Mouse (Mus musculus) adrenal gland, postnatal 25 days (tissue): ENCODE data around the gene Cmtm4. TPM values are rescaled to one million over a fixed set of nuclear protein-coding genes. Genes with fewer than 3 reads are reported as not detected.
A peak's percentile ranks its signal among the peaks of the same experiment; 100 is the strongest.
"Not testable (repeated sequence)": the region's sequence is repeated elsewhere in the genome, so short reads cannot be mapped to it uniquely, and the experiment has no call there.

Source experiments
- DNase-seq: peaks from one replicate; pipeline ENCODE4 v3.0.0; 2021; ENCODE audit warnings: mixed read lengths
- total RNA-seq: library from RNA; stranded (reverse); gene quantifications from 2 replicates; pipeline ENCODE4 v1.2.3, GENCODE M21; 2021

The Cmtm4 gene
- total RNA-seq, 1 experiment from 2014 or later: 44.4 TPM

DNA sequence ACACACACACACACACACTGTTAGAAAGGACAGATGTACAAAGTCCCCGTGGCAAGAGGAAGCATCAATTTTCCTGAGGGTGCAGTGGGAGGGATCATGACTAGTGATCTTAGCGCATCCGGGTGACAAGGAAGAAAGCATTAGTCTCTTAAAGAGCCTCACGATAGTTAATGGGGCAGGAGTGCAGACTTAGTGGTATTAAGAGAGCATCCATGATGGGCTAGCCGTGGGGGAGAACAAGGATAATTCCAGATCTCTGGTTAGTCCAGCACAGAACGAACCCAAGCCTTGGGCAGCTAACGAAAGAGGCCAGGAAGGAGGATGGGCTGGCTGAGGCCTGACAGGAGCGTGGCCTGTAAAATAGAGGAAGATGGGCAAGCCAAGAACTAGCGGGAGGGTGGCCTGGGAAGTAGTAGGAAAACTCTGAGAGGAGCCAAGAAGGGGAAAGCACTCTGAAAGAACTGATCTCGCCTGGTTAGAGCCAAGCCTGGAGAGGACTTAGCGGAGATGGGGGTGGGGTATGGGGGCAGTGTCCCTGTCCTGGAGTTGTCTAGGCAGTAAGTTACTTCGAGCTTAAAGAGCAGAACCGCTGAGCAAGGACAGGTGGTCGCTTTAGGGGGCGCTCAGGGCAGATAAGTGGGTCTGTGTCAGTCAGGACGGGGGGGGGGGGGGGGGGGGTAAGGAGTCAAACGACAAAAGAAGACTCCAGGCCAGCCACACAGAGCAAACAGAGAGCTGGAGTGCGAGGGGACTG lies 56.2 kb downstream of the Cmtm4 start, which contains the start of gene Cmtm3:
Cmtm3 (plus strand) TSS at position 182 of the 754 bp plus-strand sequence.
- no peak for DNase-seq

GRCm38 (mm10) chr8:104337890-104338289 lies 57.7 kb downstream of the Cmtm4 start:
- no peak for DNase-seq

DNA sequence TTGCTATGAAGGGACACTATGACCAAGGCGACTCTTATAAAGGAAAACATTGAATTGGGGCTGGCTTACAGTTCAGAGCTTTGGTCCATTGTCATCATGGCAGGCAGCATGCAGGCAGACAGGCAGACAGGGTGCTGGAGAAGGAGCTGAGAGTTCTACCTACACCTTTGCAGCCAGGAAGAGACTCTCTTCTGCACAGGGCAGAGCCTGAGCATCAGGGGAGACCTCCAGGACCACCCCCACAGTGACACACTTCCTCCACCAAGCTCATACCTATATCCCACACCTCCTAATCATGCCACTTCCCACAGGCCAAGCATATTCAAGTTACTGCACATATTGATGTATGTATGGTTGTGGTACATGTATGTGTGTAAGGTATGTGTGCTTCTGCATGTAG lies 58.8 kb downstream of the Cmtm4 start:
- no peak for DNase-seq

- DNase-seq: no peak
Observed at GRCm38 (mm10) chr8:104334196-104334595, 61.4 kb downstream of the Cmtm4 start.

- no peak for DNase-seq
Observed at GRCm38 (mm10) chr8:104333786-104334185, 61.8 kb downstream of the Cmtm4 start.

GRCm38 (mm10) chr8:104332665-104333631 lies 62.7 kb downstream of the Cmtm4 start:
- DNase-seq: no peak

GRCm38 (mm10) chr8:104321930-104322329 lies 73.7 kb downstream of the Cmtm4 start, which contains the start of gene Cmtm2b:
Gene Cmtm2b, plus strand, starts transcription at chr8:104322230.
- DNase-seq: not testable (repeated sequence)

DNA sequence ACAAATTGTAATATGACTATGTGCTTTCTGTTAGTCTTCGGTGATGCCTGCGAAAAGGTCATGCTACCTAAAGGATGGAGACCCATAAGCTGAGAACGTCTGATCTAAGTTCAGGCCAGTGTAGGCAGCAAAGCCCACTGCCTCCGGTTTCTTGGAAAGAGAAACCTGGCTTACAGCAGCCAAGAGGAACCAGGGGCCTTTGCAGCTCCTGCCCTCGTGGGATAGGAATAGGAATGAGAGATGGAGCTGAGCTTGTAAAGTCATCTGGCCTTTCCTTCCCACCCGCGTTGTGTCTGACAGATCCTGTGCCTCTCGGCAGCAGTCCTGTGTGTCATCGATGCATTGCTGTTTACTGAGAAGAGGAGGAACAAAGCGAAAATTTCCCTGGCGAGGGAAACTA lies 74.3 kb downstream of the Cmtm4 start, which contains the start of gene Gm11020:
Gm11020 (plus strand) TSS at position 301 of the 400 bp plus-strand sequence.
- not testable (repeated sequence) for DNase-seq

GRCm38 (mm10) chr8:104313311-104313710 lies 82.3 kb downstream of the Cmtm4 start:
- DNase-seq: no peak

DNA sequence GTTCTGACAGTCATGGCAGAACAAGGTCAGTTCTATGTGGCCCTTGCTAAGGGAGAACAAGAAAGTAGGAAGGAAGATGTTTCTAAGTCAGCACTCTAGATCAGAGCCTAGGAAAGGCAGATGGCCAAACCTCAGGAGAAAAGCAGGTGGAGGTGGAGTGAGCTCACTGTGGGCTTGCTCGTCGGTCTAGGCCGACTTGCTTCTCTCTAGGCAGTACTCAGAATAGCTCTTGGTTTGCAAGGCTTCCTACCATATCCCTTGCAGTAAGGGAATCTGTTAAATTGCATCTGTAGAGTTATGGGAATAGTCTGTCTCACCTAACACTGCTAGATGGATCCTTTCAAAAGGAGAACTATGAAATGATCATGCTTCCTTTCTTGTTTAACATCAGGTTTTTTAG lies 83.6 kb downstream of the Cmtm4 start:
- DNase-seq: not testable (repeated sequence)

- peak; percentile 56 for DNase-seq
Observed at GRCm38 (mm10) chr8:104309441-104310155, 86.0 kb downstream of the Cmtm4 start, which contains the start of the genes Gm45711 and Cmtm1. Gene Gm45711, minus strand, starts transcription at chr8:104310081. Gene Cmtm1, minus strand, starts transcription at chr8:104310145.

GRCm38 (mm10) chr8:104308341-104308740 lies 87.3 kb downstream of the Cmtm4 start:
- not testable (repeated sequence) for DNase-seq

DNA sequence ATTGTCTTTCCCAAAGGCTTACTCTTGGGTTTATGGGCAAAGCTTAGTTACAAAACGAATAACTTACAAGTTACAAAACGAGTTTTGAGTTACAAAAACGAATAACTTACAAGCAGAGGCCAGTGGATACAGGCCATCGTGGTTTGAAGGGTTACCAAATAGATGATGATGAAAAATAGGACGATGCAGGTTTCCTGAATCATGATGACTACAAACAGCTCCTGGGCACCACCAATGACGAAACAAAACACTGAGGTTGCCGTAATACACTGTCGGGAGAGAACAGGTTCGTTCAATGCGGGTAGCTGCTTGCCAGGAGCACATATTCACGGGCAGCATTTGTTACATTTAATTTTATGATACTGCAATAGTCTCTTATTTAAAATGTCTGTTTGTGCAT lies 90.6 kb downstream of the Cmtm4 start:
- DNase-seq: no peak

DNA sequence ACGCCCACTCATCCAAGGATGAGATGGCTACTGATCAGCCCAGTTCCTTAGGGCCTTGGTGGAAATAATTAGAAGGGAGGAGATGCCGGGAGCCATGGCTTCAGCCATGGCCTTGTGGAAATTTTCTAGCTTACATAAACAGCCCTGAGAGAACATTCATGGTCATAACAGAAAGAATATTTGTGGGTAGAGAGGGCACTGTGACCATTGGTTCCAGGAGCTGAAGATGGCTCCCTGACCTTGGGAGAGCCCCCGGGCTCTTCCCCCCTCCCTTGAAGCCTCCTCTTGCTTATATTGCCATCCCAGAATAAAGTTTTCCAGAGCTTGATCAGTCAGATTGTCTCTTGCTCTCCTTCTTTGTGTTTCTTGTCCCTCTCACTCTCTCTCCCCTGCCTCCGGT lies 93.1 kb downstream of the Cmtm4 start:
- DNase-seq: not testable (repeated sequence)

DNA sequence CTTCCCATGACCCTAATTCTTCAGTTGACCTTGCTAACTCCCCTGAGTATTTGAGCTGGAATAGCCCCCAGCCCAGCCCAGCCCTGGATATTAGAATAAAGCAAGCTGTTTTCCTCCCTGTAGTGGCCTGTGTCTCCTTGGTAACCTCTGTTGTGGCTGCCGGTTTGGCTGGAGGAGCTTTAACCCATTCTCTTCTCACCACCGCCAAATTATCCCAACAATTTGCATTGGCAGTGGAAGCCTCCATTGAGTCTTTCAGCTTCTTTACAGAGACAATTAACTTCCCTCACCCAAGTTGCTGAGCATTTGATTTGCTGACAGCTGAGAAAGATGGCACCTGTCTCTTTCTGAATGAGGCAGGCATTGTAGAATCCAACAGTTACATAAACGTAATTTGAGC lies 94.0 kb downstream of the Cmtm4 start:
- not testable (repeated sequence) for DNase-seq

Other genes with a start within 250 kb of the Cmtm4 start
- 3.7 and 9.3 TPM in 2 replicates for gene Bean1, start 225.4 kb downstream of the Cmtm4 start, total RNA-seq
- 52.3 and 78.8 TPM in 2 replicates for gene Tk2, start 147.2 kb downstream of the Cmtm4 start, total RNA-seq
- gene Cklf, start 144.9 kb downstream of the Cmtm4 start, total RNA-seq: 81.7 and 94.0 TPM in 2 replicates
- gene Cmtm2a, start 102.6 kb downstream of the Cmtm4 start, total RNA-seq: 0.97 and 3.6 TPM in 2 replicates
- not detected in 2 replicates for gene Gm45711, start 85.7 kb downstream of the Cmtm4 start, total RNA-seq
- gene Cmtm1, start 85.7 kb downstream of the Cmtm4 start, total RNA-seq: 0.52 and 1.0 TPM in 2 replicates
- gene Gm11020, start 74.2 kb downstream of the Cmtm4 start, total RNA-seq: not detected in 2 replicates
- not detected in 2 replicates for gene Cmtm2b, start 73.6 kb downstream of the Cmtm4 start, total RNA-seq
- 73.6 and 85.9 TPM in 2 replicates for gene Cmtm3, start 56.4 kb downstream of the Cmtm4 start, total RNA-seq
- gene Dync1li2, start 47.2 kb upstream of the Cmtm4 start, total RNA-seq: 138 and 198 TPM in 2 replicates
- not detected in 2 replicates for gene Terb1, start 114.1 kb upstream of the Cmtm4 start, total RNA-seq
- gene Nae1, start 138.8 kb upstream of the Cmtm4 start, total RNA-seq: 39.4 and 43.1 TPM in 2 replicates
- 2.3 and 2.6 TPM in 2 replicates for gene Car7, start 138.9 kb upstream of the Cmtm4 start, total RNA-seq
- gene Pdp2, start 195.6 kb upstream of the Cmtm4 start, total RNA-seq: 31.0 and 32.4 TPM in 2 replicates
- not detected in 2 replicates for gene Cdh16, start 228.6 kb upstream of the Cmtm4 start, total RNA-seq
- gene Rrad, start 235.5 kb upstream of the Cmtm4 start, total RNA-seq: 3.9 TPM in 2 replicates
- gene Ciao2b, start 246.2 kb upstream of the Cmtm4 start, total RNA-seq: 44.1 and 62.7 TPM in 2 replicates